Mouse (Mus musculus): ENCODE results near the gene Rbfox2.

- TF ChIP-seq CTCF (IDR thresholded peaks at IDR 0.05; ENCODE audit: low read depth) (no peak), EP300 (optimal IDR thresholded peaks at IDR 0.05) (no peak)
These were observed 272.3 kb downstream of the Rbfox2 start for GRCm38 (mm10) chr15:77034526-77034925.
